Mouse (Mus musculus) splenic B cell, adult 2 months (primary cell): ENCODE measurements around the gene Wdr61.
A peak's percentile ranks its signal among the peaks of the same experiment; 100 is the strongest.

Source experiments
- DNase-seq: peaks from one replicate; pipeline ENCODE4 v3.0.0-alpha.2; 2011; ENCODE audit warnings: low read depth, low spot score
- H3K27me3 ChIP-seq: 2 replicates; pipeline ENCODE4 v1.6.1; 2012; ENCODE audit warnings: mild to moderate bottlenecking, low read length, moderate library complexity, mixed read lengths; ENCODE audit not compliant: control insufficient read depth, poor library complexity, insufficient read depth, severe bottlenecking
- H3K36me3 ChIP-seq: 2 replicates; pipeline ENCODE4 v1.6.1; 2012; ENCODE audit warnings: mild to moderate bottlenecking, low read length, moderate library complexity, mixed read lengths; ENCODE audit not compliant: control insufficient read depth, poor library complexity, insufficient read depth, severe bottlenecking

The Wdr61 gene

GRCm38 (mm10) chr9:54750215-54750981 is 16.1 kb upstream of the Wdr61 start:
- Histone ChIP-seq H3K36me3 (no peaks in the 10 kb centered on the region), H3K27me3 (no peaks in the 10 kb centered on the region)
- no peak for DNase-seq

- Histone ChIP-seq H3K36me3 (no peaks in the 10 kb centered on the region), H3K27me3 (no peaks in the 10 kb centered on the region)
- DNase-seq: no peak
Observed at GRCm38 (mm10) chr9:54745740-54746370, 11.5 kb upstream of the Wdr61 start.

- H3K36me3 ChIP-seq: no peaks in the 10 kb centered on the region
- DNase-seq: no peak
- no peaks in the 10 kb centered on the region for H3K27me3 ChIP-seq
Observed at GRCm38 (mm10) chr9:54743891-54744290, 9.6 kb upstream of the Wdr61 start.

- DNase-seq: peak; percentile 12
- Histone ChIP-seq H3K36me3 (no peaks in the 10 kb centered on the region), H3K27me3 (no peaks in the 10 kb centered on the region)
Observed at GRCm38 (mm10) chr9:54738376-54738775, 4.1 kb upstream of the Wdr61 start.

GRCm38 (mm10) chr9:54736284-54736701 is 2.0 kb upstream of the Wdr61 start:
- peak; percentile 89 for DNase-seq
- H3K27me3 ChIP-seq: no peaks in the 10 kb centered on the region
- H3K36me3 ChIP-seq: no peaks in the 10 kb centered on the region

- no peaks in the 10 kb centered on the region for H3K27me3 ChIP-seq
- DNase-seq: peak; percentile 5
- no peaks in the 10 kb centered on the region for H3K36me3 ChIP-seq
Observed at GRCm38 (mm10) chr9:54734639-54735252, 427 bp upstream of the Wdr61 start.

GRCm38 (mm10) chr9:54732122-54732521 is 2.2 kb downstream of the Wdr61 start:
- Histone ChIP-seq H3K36me3 (peaks cover 4% of the 10 kb centered on the region; the same call in 1 of the 2 replicates), H3K27me3 (no peaks in the 10 kb centered on the region; the same call in 1 of the 2 replicates)
- peak; percentile 73 for DNase-seq

- Histone ChIP-seq H3K36me3 (peaks cover 13% of the 10 kb centered on the region), H3K27me3 (no peaks in the 10 kb centered on the region; the same call in 1 of the 2 replicates)
- no peak for DNase-seq
Observed at GRCm38 (mm10) chr9:54726315-54726714, 8.0 kb downstream of the Wdr61 start.

- no peak for DNase-seq
- Histone ChIP-seq H3K36me3 (peaks cover 14% of the 10 kb centered on the region), H3K27me3 (no peaks in the 10 kb centered on the region)
Observed at GRCm38 (mm10) chr9:54722596-54722995, 11.7 kb downstream of the Wdr61 start.

- DNase-seq: no peak
- H3K36me3 ChIP-seq: peaks cover 13% of the 10 kb centered on the region
- H3K27me3 ChIP-seq: no peaks in the 10 kb centered on the region
Observed at GRCm38 (mm10) chr9:54722156-54722555, 12.2 kb downstream of the Wdr61 start.

- Histone ChIP-seq H3K36me3 (peaks cover 19% of the 10 kb centered on the region), H3K27me3 (no peaks in the 10 kb centered on the region)
- no peak for DNase-seq
Observed at GRCm38 (mm10) chr9:54717527-54717926, 16.8 kb downstream of the Wdr61 start.

- H3K27me3 ChIP-seq: no peaks in the 10 kb centered on the region
- DNase-seq: no peak
- H3K36me3 ChIP-seq: peaks cover 16% of the 10 kb centered on the region
Observed at GRCm38 (mm10) chr9:54715776-54716175, 18.5 kb downstream of the Wdr61 start.

- DNase-seq: no peak
- peaks cover 1% of the 10 kb centered on the region; the same call in 1 of the 2 replicates for H3K36me3 ChIP-seq
- H3K27me3 ChIP-seq: 0 out of 2 replicates have a peak, but pooled peaks cover 1% of the 10 kb centered on the region
Observed at GRCm38 (mm10) chr9:54708085-54708484, 26.2 kb downstream of the Wdr61 start.

- Histone ChIP-seq H3K27me3 (0 out of 2 replicates have a peak, but pooled peaks cover 1% of the 10 kb centered on the region), H3K36me3 (no peaks in the 10 kb centered on the region)
- DNase-seq: no peak
Observed at GRCm38 (mm10) chr9:54707288-54707999, 26.9 kb downstream of the Wdr61 start.
